Mouse (Mus musculus): ENCODE results near the gene Igsf8.
"Not testable (repeated sequence)": the region's sequence is repeated elsewhere in the genome, so short reads cannot be mapped to it uniquely, and the experiment has no call there.

Igsf8 gene

DNA sequence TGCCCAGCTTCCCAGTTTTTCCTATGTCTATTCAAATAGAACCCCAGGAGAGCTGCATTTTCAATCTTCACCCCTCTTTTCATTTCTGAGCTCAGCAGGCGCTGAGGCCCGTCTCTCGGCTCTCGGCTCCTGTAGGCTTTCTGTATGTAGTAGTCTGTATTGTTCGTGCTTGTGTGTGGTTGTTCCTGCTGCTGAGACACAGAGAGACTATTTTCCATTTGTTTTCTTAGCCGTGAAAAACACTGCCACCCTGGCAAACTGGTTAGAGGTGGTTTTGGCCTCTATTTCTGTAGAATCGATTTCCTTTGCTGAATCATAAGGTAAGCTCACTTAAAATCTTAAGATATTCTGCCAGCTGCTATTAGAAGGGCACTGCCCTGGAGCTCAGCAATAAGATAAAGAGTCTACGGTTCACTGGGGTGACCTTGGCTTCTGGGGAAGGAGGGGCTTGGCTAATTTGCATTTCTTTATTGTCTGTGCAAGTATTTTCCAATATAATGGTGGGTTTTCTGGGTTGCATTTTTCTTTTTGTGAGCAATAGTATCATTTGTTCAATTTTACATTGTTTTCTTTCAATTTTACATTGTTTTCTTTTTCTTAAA, at the start of gene Igsf8:
Gene Igsf8, plus strand, starts transcription at position 165 of the 602 bp plus-strand sequence.
- in situ Hi-C loops (cut with MboI, MseI), result no loop called here

GRCm38 (mm10) chr1:172212776-172213175, 48.7 kb upstream of the Igsf8 start:
- in situ Hi-C loops (cut with MboI, MseI), result loop anchor here (10.0 kb wide), 1 partner anchor 92 kb away; no protein-coding TSS in a partner anchor

DNA sequence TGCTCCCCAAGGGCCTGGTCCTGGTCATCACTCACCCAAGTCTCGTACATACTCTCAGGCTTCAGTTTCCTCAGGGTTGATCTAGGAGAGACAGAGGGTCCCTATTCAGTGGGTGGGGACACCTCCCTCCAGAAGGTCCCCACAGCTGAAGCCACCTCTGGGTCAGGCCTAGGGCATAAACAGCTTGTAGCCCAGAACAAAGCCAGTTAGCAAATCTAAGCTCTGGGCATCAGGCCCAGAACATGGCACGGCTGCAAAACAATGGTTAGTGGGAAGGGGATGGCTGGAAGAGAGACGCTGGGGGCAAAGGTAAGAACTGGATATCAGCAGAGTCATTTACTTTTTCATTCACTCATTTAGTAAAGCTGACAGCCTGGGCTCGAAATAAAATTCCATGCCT, 47.7 kb upstream of the Igsf8 start:
- in situ Hi-C loops (cut with MboI, MseI), result loop anchor here (10.0 kb wide), 1 partner anchor 91 kb away; no protein-coding TSS in a partner anchor

DNA sequence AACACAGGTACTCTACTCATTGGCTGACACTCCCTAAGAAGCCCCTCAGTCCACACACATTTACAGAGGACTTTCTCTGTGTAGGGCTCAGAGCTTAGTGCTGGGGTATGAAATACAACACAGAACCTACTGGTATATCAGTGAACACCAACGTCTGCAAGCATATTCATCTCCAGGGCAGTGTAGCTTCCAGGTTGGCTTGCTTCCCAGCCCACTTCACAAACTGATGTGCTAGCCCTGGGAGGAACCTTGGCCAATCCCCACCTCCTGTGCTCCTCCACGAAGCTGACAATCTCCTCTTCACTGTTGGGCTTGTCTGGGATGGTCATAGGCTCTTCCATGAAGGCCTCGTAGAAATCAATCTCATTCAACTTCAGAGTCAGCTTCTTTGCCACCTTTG, 46.7 kb upstream of the Igsf8 start:
- in situ Hi-C loops (cut with MboI, MseI), result loop anchor here (10.0 kb wide), 1 partner anchor 90 kb away; no protein-coding TSS in a partner anchor

DNA sequence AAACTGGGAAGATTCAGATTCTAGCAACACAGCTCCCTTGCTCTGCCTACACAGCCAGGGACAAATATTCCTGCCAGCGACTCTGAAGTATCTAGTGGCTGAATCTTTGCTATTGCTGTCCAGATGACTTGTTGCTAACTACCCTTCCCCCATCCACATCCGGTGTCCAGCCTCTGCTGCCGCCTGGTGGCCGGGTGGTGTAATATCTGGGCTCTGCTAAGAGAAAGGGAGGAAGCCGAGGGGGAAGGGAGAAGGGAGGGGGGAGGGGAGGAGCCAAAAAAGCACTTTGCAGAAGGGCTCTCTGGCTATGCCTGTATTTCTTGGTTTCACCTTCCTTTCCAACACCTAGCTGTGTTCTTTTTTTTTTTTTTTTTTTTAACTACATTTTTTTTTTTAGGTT, 44.3 kb upstream of the Igsf8 start:
- in situ Hi-C loops (cut with MboI, MseI), result loop anchor here (10.0 kb wide), 1 partner anchor 88 kb away; no protein-coding TSS in a partner anchor

DNA sequence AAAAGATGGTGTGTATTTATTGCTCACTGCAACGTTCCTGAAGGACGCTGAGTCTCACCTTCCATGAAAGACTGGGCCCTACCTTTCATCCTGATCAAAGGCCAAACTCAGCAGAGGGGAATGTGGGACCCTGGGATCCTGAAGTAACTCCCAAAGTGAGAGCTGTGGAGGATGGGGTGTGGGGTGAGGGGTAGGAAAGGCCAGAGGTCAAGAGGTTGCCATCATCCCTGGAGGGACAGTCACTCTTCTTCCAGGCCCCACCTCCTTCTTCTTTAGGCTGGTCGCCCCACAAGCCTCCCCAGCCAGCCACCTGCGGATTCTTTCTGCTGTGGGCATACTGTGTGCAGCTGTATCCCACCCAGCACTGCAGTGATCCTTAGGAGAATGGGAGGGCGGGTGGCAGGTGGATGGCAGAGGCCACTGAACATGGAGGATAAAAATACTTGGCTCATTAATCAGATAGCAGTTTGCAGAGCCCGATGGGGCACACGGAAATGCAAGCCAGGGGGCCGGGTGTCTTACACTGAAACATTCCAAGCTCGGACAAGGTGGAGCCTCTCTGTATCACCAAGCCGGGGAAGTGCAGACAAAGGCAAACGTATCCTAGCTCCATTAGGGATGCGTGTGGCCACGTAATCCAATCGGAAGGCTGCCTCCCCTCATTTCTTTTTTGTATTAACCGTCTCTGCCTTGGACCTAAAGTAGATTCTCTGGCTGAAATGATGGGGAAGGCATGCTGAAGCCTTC, 43.1 kb upstream of the Igsf8 start:
- in situ Hi-C loops (cut with MboI, MseI), result loop anchor here (10.0 kb wide), 1 partner anchor 86 kb away; no protein-coding TSS in a partner anchor

DNA sequence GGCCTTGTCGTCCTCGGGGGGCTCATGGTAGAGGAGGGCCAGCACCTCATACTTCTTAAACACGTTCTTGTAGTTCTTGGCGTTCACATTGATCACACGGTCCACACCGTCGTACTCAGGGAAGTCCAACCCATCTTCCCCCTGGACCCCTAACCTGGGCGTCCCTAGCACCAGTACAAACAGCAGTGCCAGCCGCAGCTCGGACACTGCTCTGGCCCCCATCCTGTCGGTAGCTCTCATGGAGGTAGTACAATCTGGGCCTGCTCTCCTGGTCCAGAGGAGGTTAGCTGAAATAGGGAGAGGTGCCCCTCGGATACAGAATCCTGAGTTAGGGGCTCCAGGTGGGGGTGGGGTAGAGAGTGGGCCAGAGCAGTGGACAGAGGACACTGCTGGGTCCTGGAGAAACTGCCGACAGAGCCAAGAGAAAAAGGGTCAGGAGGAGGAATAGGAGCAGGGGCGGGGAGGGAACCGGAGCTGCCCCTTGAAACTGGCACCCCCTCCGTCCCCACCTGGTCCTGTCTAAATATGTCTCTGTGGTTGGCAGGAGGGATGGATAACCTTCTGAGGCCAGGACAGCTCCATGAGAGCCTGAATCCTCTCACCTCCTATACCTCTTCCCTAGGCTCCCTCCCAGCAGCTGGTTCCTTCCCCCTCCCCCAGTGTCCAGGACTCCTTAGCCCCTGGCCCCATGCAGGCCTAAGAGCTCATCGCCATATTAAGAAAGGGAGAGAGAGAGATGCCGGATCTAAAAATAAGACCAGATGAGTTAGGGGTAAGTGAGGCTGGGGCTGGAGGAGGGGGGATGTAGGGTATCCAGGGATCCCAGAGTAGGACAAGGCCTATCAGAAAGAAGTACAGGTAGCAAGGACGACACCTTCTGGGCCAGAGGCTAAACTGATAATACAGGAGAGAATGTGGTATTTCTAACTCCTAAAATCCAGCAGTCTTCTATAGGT, 41.7 kb upstream of the Igsf8 start, which contains the start of gene Casq1:
Gene Casq1, minus strand, starts transcription at position 418 of the 956 bp plus-strand sequence.
- in situ Hi-C loops (cut with MboI, MseI), result loop anchor here (10.0 kb wide), 1 partner anchor 85 kb away; no protein-coding TSS in a partner anchor

DNA sequence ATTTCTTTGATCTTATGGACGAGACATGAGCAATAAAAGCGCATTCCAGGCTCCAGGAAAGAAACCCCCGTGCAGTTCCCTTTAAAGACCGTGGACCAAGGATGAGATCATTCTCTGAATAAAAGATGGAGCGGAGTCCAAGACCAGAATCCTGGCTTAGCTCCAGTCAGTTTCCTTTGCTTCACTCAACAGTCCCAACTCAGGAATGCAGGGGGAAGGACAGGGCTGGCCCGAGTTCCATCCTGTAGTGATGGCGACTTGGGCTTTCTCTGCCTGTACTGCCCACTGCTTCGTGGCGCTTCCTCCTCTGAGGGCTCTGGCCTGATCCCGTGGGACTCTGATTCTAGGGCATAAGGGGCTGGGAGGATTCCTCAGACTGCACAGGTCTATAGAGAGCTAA, 41.0 kb upstream of the Igsf8 start:
- in situ Hi-C loops (cut with MboI, MseI), result no loop called here

DNA sequence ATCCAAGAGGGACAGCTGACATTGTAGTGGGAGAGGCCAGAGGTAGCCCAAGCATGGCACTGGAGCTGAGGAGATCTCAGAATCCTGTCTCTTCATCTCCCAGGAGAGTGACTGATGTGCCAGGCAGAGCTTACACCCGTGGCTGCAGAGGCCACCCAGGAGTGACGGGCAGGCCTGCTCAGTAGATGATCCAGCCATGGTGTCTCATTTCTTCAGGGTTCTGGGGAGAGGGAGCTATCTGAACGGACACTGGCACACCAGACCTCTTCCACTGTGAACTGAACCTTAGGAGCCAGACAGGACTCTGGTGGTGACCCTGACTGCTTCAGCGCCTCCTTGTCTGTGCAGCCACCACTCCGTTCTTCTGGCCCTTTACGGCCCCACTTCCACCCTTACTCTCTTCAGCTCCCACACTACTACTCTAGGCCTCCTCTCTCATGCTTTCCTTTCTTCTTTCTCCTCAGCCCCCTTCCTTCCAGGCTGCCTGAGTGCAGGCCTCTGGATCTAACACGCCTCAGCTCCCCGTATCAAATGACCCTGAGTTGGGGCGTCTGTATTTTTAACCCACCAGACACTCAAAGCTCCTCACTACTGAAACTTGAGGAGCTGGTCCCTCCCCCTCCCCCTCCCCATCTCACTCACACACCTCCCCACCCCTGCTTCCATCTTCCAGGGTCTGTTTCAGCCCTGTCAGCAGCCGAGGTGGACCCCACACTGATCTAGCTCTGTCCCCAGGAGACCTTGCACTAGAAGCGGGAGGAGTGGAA, 40.0 kb upstream of the Igsf8 start:
- in situ Hi-C loops (cut with MboI, MseI), result no loop called here

DNA sequence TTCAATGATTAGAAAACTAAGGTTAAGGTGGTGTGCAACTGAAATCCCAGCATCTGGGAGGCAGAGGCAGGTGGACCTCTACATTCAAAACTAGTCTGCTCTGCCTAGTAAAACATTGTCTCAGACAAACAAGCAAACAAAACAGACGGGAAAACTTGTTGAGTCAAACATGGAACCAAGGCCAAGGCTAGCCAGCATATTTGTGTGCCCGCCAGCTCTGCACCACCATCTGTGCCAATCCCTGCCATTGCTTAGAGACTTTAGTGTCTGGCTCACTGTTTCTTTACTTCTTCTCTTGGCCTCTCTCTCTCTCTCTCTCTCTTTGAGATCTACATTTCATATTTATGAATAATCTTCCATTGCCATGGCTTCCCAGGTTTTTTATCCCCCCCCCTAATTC, 33.2 kb upstream of the Igsf8 start:
- in situ Hi-C loops (cut with MboI, MseI), result no loop called here

DNA sequence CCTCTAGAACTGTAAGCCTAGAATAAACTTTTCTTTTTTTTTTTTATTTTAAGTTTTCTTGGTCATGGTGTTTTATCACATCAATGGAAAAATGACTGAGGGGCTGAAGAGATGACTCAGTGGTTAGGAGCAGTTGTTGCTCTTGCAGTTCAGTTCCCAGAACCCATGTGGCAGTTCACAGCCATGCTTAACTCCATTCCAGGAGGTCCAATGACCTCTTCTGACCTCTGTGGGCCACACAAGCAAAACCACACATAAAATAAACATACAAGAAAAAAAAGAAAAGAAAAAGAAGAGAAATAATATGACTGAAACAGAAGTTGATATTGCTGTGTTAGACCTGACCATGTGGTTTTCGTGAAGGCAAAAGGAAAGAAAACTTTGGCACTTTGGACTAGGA, 32.2 kb upstream of the Igsf8 start:
- in situ Hi-C loops (cut with MboI, MseI), result no loop called here

- in situ Hi-C loops (cut with MboI, MseI), result no loop called here
Observed at GRCm38 (mm10) chr1:172240945-172241708, 20.3 kb upstream of the Igsf8 start.

DNA sequence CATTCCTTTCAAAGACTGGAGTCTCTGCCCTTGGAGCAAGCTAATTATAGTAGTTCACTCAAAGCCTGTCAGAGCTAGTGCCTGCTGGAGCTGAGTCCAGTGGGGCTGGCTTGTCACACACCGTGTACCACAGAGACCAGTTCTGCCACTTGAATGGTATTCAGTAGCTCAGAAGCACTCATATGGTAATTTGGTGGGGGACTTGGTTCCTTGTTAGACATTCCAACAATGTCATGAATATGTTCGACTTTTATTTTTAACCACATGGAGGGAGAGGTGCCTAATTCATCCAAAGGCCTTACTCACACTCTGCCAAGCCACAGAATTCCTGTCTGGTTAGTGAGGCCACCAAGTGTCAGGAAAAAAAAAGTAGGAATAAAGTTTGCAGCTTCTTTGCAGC, 19.0 kb upstream of the Igsf8 start:
- in situ Hi-C loops (cut with MboI, MseI), result no loop called here

- in situ Hi-C loops (cut with MboI, MseI), result no loop called here
Observed at GRCm38 (mm10) chr1:172243547-172244205, 17.8 kb upstream of the Igsf8 start.

GRCm38 (mm10) chr1:172244645-172245044, 16.8 kb upstream of the Igsf8 start:
- in situ Hi-C loops (cut with MboI, MseI), result not testable (repeated sequence)

DNA sequence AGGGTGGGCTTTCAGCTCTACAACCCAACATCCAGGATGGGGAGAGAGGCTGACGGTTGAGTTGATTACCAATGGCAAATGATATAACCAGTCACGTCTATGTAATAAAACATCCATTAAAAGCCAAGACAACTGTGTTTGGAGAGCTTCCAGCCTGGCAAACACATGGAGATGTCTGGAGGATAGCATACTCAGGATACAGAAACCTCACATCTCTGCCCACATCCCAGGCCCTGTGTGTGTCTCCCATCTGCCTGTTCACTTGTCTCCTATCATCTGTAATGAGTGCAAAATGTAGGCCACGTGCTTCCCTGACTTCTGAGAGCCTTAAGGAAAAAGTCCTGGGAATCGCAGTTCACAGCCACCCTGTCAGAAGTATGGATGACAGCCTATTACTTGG, 14.2 kb upstream of the Igsf8 start:
- in situ Hi-C loops (cut with MboI, MseI), result no loop called here

GRCm38 (mm10) chr1:172247679-172248078, 13.8 kb upstream of the Igsf8 start:
- in situ Hi-C loops (cut with MboI, MseI), result no loop called here

DNA sequence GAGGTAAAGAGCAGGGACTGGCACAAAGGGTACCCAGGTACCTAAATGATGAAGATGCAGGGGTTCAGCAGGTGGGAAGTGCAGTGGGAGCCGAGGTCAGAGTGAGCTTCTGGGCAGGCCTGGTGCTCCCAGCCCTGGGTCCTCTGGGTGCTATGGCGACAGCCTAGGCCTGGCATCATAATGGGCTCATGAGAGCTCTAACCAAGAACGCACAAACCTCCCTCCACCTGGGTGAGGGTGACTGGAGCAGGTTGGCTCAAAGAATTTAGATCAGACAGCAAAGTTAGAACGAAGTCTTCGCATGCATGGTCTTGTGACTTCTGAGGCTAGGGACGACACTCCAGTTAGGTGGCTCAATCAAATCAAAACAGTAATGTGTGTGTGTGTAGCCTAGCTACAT, 3.1 kb upstream of the Igsf8 start, which contains the start of gene Atp1a4:
Gene Atp1a4, minus strand, starts transcription at position 101 of the 400 bp plus-strand sequence.
- in situ Hi-C loops (cut with MboI, MseI), result no loop called here

DNA sequence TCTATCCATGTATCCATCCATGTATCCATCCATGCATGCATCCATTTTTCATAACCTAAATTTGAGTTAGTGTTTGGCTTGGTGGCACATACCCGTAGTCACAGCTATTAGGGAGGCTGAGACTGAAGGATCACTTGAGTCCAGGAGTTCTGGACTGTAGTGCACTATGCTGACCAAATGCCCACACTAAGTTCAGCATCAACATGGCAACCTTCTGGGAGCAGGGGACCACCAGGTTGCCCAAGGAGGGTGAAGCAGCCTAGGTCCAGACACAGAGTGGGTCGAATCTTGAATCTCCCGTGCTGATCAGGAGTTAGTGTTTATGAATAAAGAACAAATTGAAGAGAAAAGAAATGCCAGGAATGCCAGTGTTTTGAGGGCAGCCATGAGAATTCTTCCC, 9.8 kb downstream of the Igsf8 start:
- in situ Hi-C loops (cut with MboI, MseI), result no loop called here

DNA sequence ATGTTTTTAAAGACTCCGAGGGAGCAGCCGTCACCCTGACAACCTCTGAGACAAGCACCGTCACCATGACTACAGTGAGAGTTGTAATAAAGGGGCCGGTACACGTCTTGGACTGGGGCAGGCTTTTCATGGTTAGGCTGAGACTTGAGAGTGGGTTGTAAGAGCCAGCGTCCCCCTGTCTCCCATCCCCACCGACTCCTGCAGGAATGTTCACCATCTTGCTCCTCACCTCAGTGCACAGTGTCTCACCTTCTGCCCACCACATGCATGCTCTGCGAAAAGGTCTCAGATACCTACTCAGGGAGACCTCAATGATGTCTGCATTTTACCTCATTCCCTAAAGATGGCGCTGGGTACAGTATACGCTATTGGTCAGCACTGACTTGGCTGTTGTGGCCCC, 10.3 kb downstream of the Igsf8 start:
- in situ Hi-C loops (cut with MboI, MseI), result no loop called here
